Mouse (Mus musculus) liver, postnatal 0 days (tissue): ENCODE data around the gene Msrb3. TPM values are rescaled to one million over a fixed set of nuclear protein-coding genes. Genes with fewer than 3 reads are reported as not detected.

Experiments
- ATAC-seq: fragments of 200-750 bp; cut with Nextera tagmentation; 2 replicates; pipeline ENCODE4 v1.8.0; 2017; ENCODE audit warnings: mild to moderate bottlenecking, moderate library complexity
- DNase-seq: peaks from one replicate; pipeline ENCODE4 v3.0.0-alpha.2; 2016
- H3K27ac ChIP-seq: fragments of 300-500 bp; sonication (generic); 2 replicates; pipeline ENCODE4 v1.5.1; 2014; ENCODE audit warnings: antibody characterized with exemption, moderate library complexity, mild to moderate bottlenecking, low read depth
- H3K27me3 ChIP-seq: fragments of 300-500 bp; sonication (generic); 2 replicates; pipeline ENCODE4 v1.6.1; 2014; ENCODE audit warnings: low read length, control low read depth, mixed read lengths; ENCODE audit not compliant: insufficient read depth
- H3K36me3 ChIP-seq: fragments of 300-500 bp; sonication (generic); replicated peaks from 2 replicates; pipeline ENCODE4 v1.6.1; 2014; ENCODE audit warnings: mild to moderate bottlenecking, control low read depth, low read length, moderate library complexity, mixed read lengths; ENCODE audit not compliant: insufficient read depth
- H3K4me1 ChIP-seq: fragments of 300-500 bp; sonication (generic); 2 replicates; pipeline ENCODE4 v1.6.1; 2014; ENCODE audit warnings: antibody characterized with exemption, mild to moderate bottlenecking, control low read depth; ENCODE audit not compliant: insufficient read depth
- H3K4me2 ChIP-seq: fragments of 300-500 bp; sonication (generic); 2 replicates; pipeline ENCODE4 v1.6.1; 2014; ENCODE audit warnings: low read depth, mild to moderate bottlenecking, low read length, moderate library complexity, mixed read lengths
- H3K4me3 ChIP-seq: fragments of 300-500 bp; sonication (generic); 2 replicates; pipeline ENCODE4 v1.5.1; 2014; ENCODE audit warnings: low read depth, low read length
- H3K9ac ChIP-seq: fragments of 300-500 bp; sonication (generic); replicated peaks from 2 replicates; pipeline ENCODE4 v1.6.1; 2014; ENCODE audit warnings: mild to moderate bottlenecking, moderate library complexity
- H3K9me3 ChIP-seq: fragments of 300-500 bp; sonication (generic); 2 replicates; pipeline ENCODE4 v1.6.1; 2016; ENCODE audit warnings: mild to moderate bottlenecking, control low read depth, low read length, mixed read lengths
- CTCF ChIP-seq: sonication (generic); IDR thresholded peaks from 2 replicates; pipeline ENCODE4 v1.5.1; 2016; ENCODE audit warnings: antibody characterized with exemption, low read depth
- EP300 ChIP-seq: IDR thresholded peaks from 2 replicates; pipeline ENCODE4 v1.6.1; 2016; ENCODE audit warnings: antibody characterized with exemption, low read depth, mild to moderate bottlenecking
- WGBS: fragments of 180-500 bp; shearing (Covaris S2); extraction: QIAGEN DNeasy Blood & Tissue Kit; methylation state at CpG from one replicate; pipeline ENCODE4 v1.1.7; 2014; ENCODE audit not compliant: insufficient replicate concordance; 5-methylcytosine and 5-hydroxymethylcytosine counted together
- polyA plus RNA-seq: library from polyadenylated mRNA; unstranded; fragments of >200 nt; fragmentation: Nextera tagmentation; extraction: Ambion mirVana; gene quantifications from 2 replicates; pipeline ENCODE4 v1.2.1, GENCODE M21; 2015

The Msrb3 gene
- polyA plus RNA-seq, 1 experiment from 2014 or later = 2.7 TPM

DNA sequence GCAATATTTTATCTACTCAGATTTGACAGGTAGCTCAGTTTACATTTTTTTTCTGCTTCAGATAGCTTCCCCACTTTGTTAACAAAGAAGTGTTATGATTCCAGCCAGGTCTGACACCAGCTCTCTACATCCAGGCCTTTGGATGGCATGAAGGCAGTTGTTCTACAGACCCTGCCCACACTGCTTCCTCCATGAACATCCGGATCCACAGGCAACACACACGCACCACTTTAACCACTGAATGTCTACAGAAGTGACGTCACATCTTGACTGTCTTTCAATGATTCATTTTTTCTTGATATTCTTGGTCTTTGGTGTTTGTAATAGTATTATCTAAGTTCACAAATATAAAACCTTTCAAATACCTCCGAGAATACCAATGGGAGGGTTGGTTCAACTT, 102.2 kb downstream of the Msrb3 start:
- Histone ChIP-seq H3K9me3 (no peaks in the 10 kb centered on the region), H3K27ac (no peak overlapping the region), H3K9ac (no peak overlapping the region), H3K4me2 (no peak overlapping the region), H3K4me3 (no peak overlapping the region), H3K4me1 (no peaks in the 10 kb centered on the region), H3K27me3 (no peaks in the 10 kb centered on the region), H3K36me3 (no peaks in the 10 kb centered on the region)
- DNase-seq (no peak), ATAC-seq (no peak)
- TF ChIP-seq CTCF (no peak), EP300 (no peak)
- WGBS = 44% methylated on average over 4 of the region's 4 CpGs

GRCm38 (mm10) chr10:120794391-120794817, 104.5 kb downstream of the Msrb3 start:
- no peaks in the 10 kb centered on the region for H3K4me1 ChIP-seq
- TF ChIP-seq EP300 (no peak), CTCF (no peak)
- H3K36me3 ChIP-seq = no peaks in the 10 kb centered on the region
- WGBS = 20% methylated on average over 13 of the region's 13 CpGs
- no peak overlapping the region for H3K27ac ChIP-seq
- DNase-seq (no peak), ATAC-seq (no peak)
- H3K9me3 ChIP-seq = no peaks in the 10 kb centered on the region
- no peak overlapping the region for H3K4me3 ChIP-seq
- H3K4me2 ChIP-seq = peak overlapping the region; percentile 18; the same call in 1 of the 2 replicates
- no peaks in the 10 kb centered on the region for H3K27me3 ChIP-seq
- H3K9ac ChIP-seq = no peak overlapping the region

- Histone ChIP-seq H3K27me3 (no peaks in the 10 kb centered on the region), H3K9ac (no peak overlapping the region), H3K9me3 (no peaks in the 10 kb centered on the region), H3K36me3 (no peaks in the 10 kb centered on the region), H3K4me2 (no peak overlapping the region), H3K4me1 (no peaks in the 10 kb centered on the region), H3K27ac (no peak overlapping the region), H3K4me3 (no peak overlapping the region)
- DNase-seq (no peak), ATAC-seq (no peak)
- no peak for TF ChIP-seq EP300
- no peak for TF ChIP-seq CTCF
- WGBS = 47% methylated on average over 11 of the region's 11 CpGs
These were observed 106.6 kb downstream of the Msrb3 start for GRCm38 (mm10) chr10:120792191-120792765.

DNA sequence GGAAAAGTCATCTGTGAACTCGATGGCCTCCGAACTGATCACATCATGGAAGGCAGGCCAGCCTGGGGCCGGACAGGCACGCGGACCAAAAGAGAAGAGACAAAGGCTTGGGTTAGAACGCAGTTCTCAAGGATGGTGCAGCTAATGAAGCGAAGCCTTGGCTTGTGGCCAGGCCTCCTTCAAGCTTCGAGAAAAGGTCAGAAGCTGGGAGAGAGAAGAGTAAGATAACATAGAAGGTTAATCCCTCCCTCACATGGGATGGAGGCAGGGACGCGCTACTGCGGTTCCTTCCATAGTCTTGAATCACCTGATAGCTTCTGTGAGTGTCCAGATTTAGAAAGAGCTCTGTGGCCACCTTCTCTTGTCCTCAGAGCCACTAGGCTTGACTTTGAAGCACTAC, 107.5 kb downstream of the Msrb3 start:
- H3K36me3 ChIP-seq = no peaks in the 10 kb centered on the region
- ATAC-seq (no peak), DNase-seq (no peak)
- no peaks in the 10 kb centered on the region for H3K9me3 ChIP-seq
- H3K4me1 ChIP-seq = no peaks in the 10 kb centered on the region
- H3K9ac ChIP-seq = no peak overlapping the region
- no peak overlapping the region for H3K4me2 ChIP-seq
- TF ChIP-seq EP300 = no peak
- no peak for TF ChIP-seq CTCF
- no peak overlapping the region for H3K27ac ChIP-seq
- 87% methylated on average over 11 of the region's 11 CpGs for WGBS
- H3K27me3 ChIP-seq = no peaks in the 10 kb centered on the region
- no peak overlapping the region for H3K4me3 ChIP-seq

DNA sequence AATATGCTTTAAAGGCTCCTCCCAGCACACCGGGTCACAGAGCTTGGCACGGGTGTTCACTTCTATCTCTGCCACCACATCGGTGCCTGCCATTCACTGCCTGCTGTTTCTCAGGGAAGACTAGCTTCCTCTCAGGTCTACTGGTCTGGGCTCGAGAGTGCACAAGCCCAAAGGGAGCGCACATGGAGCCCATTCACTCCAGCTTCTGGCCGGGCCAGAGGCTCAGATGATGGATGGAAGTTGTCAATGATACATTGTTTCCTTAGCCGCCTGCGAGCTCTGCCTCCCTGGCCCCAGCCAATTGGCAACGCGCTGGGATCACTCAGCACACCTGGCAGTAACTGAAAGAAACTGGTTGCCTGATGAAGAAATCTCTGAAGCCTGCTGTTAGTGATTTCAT, 111.7 kb downstream of the Msrb3 start:
- WGBS = 67% methylated on average over 10 of the region's 10 CpGs
- Histone ChIP-seq H3K9ac (no peak overlapping the region), H3K9me3 (no peaks in the 10 kb centered on the region), H3K4me2 (no peak overlapping the region), H3K27me3 (no peaks in the 10 kb centered on the region), H3K36me3 (no peaks in the 10 kb centered on the region), H3K4me1 (no peaks in the 10 kb centered on the region), H3K27ac (no peak overlapping the region), H3K4me3 (no peak overlapping the region)
- no peak for ATAC-seq
- no peak for DNase-seq
- TF ChIP-seq EP300 (no peak), CTCF (no peak)

- ATAC-seq (no peak), DNase-seq (no peak)
- Histone ChIP-seq H3K36me3 (no peaks in the 10 kb centered on the region), H3K4me1 (no peaks in the 10 kb centered on the region), H3K27me3 (no peaks in the 10 kb centered on the region), H3K4me2 (no peak overlapping the region), H3K27ac (no peak overlapping the region), H3K9ac (no peak overlapping the region), H3K4me3 (no peak overlapping the region), H3K9me3 (no peaks in the 10 kb centered on the region)
- 55% methylated on average over 5 of the region's 5 CpGs for WGBS
- TF ChIP-seq CTCF (no peak), EP300 (no peak)
These were observed 114.4 kb downstream of the Msrb3 start for GRCm38 (mm10) chr10:120784516-120784915.

- H3K9me3 ChIP-seq = no peaks in the 10 kb centered on the region
- DNase-seq (no peak), ATAC-seq (no peak)
- H3K27me3 ChIP-seq = no peaks in the 10 kb centered on the region
- H3K4me1 ChIP-seq = no peaks in the 10 kb centered on the region
- H3K36me3 ChIP-seq = no peaks in the 10 kb centered on the region
- H3K9ac ChIP-seq = no peak overlapping the region
- no peak overlapping the region for H3K4me3 ChIP-seq
- WGBS = 81% methylated on average over 9 of the region's 9 CpGs
- H3K4me2 ChIP-seq = no peak overlapping the region
- TF ChIP-seq EP300 (no peak), CTCF (no peak)
- no peak overlapping the region for H3K27ac ChIP-seq
These were observed 115.5 kb downstream of the Msrb3 start for GRCm38 (mm10) chr10:120783393-120783792.
